Mouse (Mus musculus) MEL (cell line): ENCODE results near the gene Add1.

ENCODE experiments used
- CTCF ChIP-seq, 3 experiments: IDR thresholded peaks in 2 of 3; conservative IDR thresholded peaks in 1 of 3; 2 replicates each; pipeline ENCODE4 v1.5.1; 2011 to 2012; ENCODE audit warnings: low read length in 3 of 3, low read depth in 2 of 3, mild to moderate bottlenecking in 2 of 3, improper control_type of control experiment in 1 of 3, inconsistent platforms in 1 of 3, mixed read lengths in 1 of 3, moderate library complexity in 1 of 3; ENCODE audit not compliant: control insufficient read depth in 1 of 3, insufficient read depth in 1 of 3, poor library complexity in 1 of 3, severe bottlenecking in 1 of 3
- EP300 ChIP-seq, 2 experiments: IDR thresholded peaks; 2 replicates each; pipeline ENCODE4 v1.6.1; 2011; ENCODE audit warnings: improper control_type of control experiment in 2 of 2, low read length in 2 of 2, low read depth in 1 of 2, mild to moderate bottlenecking in 1 of 2
- GATA1 ChIP-seq: IDR thresholded peaks from 2 replicates; pipeline ENCODE4 v1.6.1; 2011; ENCODE audit warnings: low read depth, low read length, improper control_type of control experiment
- KAT2A ChIP-seq: conservative IDR thresholded peaks from 2 replicates; pipeline ENCODE4 v1.6.1; 2012; ENCODE audit warnings: low read depth, low read length, improper control_type of control experiment, inconsistent platforms
- MEF2A ChIP-seq: IDR thresholded peaks from 2 replicates; pipeline ENCODE4 v1.6.1; 2014; ENCODE audit warnings: low read depth, mild to moderate bottlenecking, inconsistent platforms, low read length, improper control_type of control experiment; ENCODE audit not compliant: poor library complexity, insufficient replicate concordance, severe bottlenecking; ENCODE audit errors: extremely low read depth
- NRF1 ChIP-seq: IDR thresholded peaks from 2 replicates; pipeline ENCODE4 v1.6.1; 2014; ENCODE audit warnings: low read depth, mild to moderate bottlenecking, inconsistent platforms, low read length, improper control_type of control experiment, moderate library complexity; ENCODE audit not compliant: poor library complexity, insufficient read depth, severe bottlenecking
- POLR2A ChIP-seq, 2 experiments: IDR thresholded peaks; 2 replicates each; pipeline ENCODE4 v1.6.1; 2011 to 2012; ENCODE audit warnings: low read length in 2 of 2, mild to moderate bottlenecking in 2 of 2, control low read depth in 1 of 2, improper control_type of control experiment in 1 of 2, low read depth in 1 of 2, moderate library complexity in 1 of 2; ENCODE audit not compliant: control insufficient read depth in 1 of 2, insufficient read depth in 1 of 2, poor library complexity in 1 of 2
- POLR2AphosphoS2 ChIP-seq: IDR thresholded peaks from 2 replicates; pipeline ENCODE4 v1.6.1; 2011; ENCODE audit warnings: low read length, improper control_type of control experiment
- RCOR1 ChIP-seq: IDR thresholded peaks from 2 replicates; pipeline ENCODE4 v1.6.1; 2012; ENCODE audit warnings: low read depth, mild to moderate bottlenecking, inconsistent platforms, low read length, improper control_type of control experiment
- TAL1 ChIP-seq: IDR thresholded peaks from 2 replicates; pipeline ENCODE4 v1.6.1; 2012; ENCODE audit warnings: mild to moderate bottlenecking, inconsistent platforms, low read length, moderate library complexity, mixed read lengths
- ZC3H11A ChIP-seq: IDR thresholded peaks from 2 replicates; pipeline ENCODE4 v1.6.1; 2012; ENCODE audit warnings: low read depth, mild to moderate bottlenecking, inconsistent platforms, low read length, improper control_type of control experiment
- ZNF384 ChIP-seq: IDR thresholded peaks from 2 replicates; pipeline ENCODE4 v1.6.1; 2012; ENCODE audit warnings: low read depth, mild to moderate bottlenecking, inconsistent platforms, low read length, improper control_type of control experiment

- no peak for TF ChIP-seq NRF1
- TF ChIP-seq CTCF (IDR thresholded peaks at IDR 0.05 in 2 of 3, conservative IDR thresholded peaks at IDR 0.05 in 1 of 3; ENCODE audit: control insufficient read depth in 1 of 3, insufficient read depth in 1 of 3, low read depth in 2 of 3, low read length in 3 of 3, poor library complexity in 1 of 3, severe bottlenecking in 1 of 3): no peak
- TF ChIP-seq ZNF384: no peak
- no peak for TF ChIP-seq TAL1
- TF ChIP-seq ZC3H11A: no peak
- no peak for TF ChIP-seq GATA1
- no peak for TF ChIP-seq EP300 (IDR thresholded peaks at IDR 0.05; ENCODE audit: low read depth in 1 of 2, low read length in 2 of 2)
- no peak for TF ChIP-seq POLR2AphosphoS2
- TF ChIP-seq MEF2A: no peak
- TF ChIP-seq KAT2A: no peak
- TF ChIP-seq RCOR1: no peak
- TF ChIP-seq POLR2A (IDR thresholded peaks at IDR 0.05; ENCODE audit: control insufficient read depth in 1 of 2, insufficient read depth in 1 of 2, low read depth in 1 of 2, low read length in 2 of 2, poor library complexity in 1 of 2): no peak
Measured at GRCm38 (mm10) chr5:34582314-34582675, 8.8 kb downstream of the Add1 start.
